Mouse (Mus musculus) urinary bladder, postnatal 14 days (tissue): ENCODE measurements around the gene Phactr4.

Experiments used
- DNase-seq: peaks from one replicate; pipeline ENCODE4 v3.0.0; 2021; ENCODE audit warnings: low spot score

Phactr4 gene

DNA sequence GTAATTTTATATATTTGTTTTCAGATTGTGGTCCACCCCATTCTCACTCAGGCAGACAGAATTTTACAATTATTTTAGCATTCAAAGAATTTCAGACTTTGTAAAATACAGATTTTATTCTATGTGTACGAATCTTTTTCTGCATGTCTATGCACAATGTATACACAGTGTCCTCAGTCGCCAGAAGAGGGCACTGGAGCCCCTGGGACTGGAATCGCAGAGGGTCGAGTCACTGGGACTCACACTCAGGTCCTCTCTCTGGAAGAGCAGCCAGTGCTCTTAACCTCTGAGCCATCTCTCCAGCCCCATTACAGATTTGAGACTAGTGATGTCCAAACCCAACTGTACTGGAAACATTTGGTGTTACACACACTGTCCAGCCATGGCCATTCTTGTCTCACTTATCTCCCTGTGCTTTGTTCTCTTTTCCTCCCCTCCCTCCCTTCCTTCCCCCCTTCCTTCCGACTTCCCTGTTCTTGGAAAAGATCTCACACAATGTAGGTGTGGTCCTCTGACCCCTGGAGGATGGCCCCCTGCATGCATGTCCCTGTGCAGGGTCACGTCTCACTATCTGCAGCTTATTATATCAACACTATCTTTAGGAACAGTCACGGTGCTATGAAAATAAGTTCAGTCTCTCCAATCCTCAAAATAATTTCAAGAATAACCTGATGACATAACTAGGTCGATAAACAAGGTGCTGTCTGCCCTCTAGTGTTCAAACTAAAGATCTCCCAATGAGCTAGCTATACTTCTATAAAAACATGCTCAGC is 10.8 kb downstream of the Phactr4 start:
- peak; percentile 35 for DNase-seq

- no peak for DNase-seq
Measured at GRCm38 (mm10) chr4:132409587-132410229, 12.6 kb downstream of the Phactr4 start.

- no peak for DNase-seq
Measured at GRCm38 (mm10) chr4:132406393-132407189, 15.7 kb downstream of the Phactr4 start.

DNA sequence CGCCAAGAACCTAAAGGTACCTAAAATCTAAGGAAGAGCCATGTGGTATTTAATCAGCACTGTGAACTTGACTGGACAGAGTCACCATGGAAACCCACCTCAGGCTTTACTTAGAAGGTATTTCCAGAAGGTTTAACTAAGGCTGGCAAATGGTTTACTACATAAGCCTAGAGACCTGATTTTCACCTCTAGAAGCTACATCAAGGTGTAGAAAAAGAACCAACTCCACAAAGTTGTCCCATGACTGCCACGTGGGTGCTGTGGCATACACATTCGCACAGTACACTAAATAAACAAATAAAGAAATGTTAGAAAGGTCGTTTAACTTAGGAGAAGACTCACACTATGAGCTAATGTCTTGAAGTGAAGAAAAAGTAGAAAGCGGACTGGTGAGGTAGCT is 17.7 kb downstream of the Phactr4 start:
- no peak for DNase-seq

GRCm38 (mm10) chr4:132403063-132403660 is 19.1 kb downstream of the Phactr4 start:
- DNase-seq: no peak

- no peak for DNase-seq
Measured at GRCm38 (mm10) chr4:132401016-132401415, 21.3 kb downstream of the Phactr4 start.

DNA sequence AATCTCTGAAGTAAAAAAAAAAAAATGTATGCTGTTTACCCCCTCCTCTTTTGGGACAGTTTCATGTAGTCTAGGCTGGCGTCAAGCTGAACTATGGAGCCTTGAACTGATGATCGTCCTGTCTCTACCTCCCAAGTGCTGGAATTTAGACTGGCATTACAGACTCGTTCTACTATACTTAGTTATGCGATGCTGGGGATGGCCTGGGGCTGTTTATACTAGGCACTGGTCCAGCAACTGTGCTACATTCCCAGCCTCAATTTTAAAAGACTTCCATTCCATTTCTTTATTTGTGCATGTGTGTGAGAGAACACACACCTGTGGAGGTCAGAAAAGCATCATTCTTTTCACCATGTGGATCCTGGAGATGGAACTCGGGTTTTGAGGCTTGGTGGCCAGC is 23.4 kb downstream of the Phactr4 start:
- DNase-seq: no peak

DNA sequence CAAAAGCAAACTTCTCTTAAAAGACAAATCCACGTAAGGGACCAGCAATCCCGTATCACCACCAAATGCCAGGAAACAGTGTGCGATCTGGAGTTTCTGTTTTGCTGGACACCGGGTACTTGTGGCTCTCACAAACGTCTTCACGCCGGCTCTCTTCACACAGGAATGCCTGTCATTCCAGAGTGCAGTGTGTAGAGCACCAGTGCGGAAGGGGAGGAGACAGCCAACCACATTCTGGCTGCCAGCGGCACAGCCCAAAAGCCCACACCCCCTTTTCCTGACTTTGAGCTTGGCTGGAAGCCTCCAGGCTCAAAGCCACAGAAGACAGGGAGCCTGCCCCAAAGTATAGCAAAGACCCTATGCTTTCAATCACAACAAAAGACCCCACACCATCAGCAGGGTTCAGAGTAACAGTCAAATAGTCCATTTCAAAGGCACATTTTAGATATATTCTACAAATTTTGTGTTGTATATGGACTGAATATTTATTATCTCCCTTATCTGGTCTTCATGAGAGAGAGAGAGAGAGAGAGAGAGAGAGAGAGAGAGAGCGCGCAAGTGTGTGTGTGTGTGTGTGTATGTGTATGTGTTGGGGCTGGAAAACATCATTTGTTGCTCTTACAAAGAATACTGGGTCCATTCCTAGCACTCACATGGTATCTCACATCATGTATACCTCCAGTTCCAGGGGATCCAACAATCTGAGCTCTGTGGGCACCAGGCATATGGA is 24.1 kb downstream of the Phactr4 start:
- peak; percentile 73 for DNase-seq

GRCm38 (mm10) chr4:132397120-132397519 is 25.2 kb downstream of the Phactr4 start:
- DNase-seq: no peak

GRCm38 (mm10) chr4:132396251-132396650 is 26.0 kb downstream of the Phactr4 start:
- DNase-seq: no peak

DNA sequence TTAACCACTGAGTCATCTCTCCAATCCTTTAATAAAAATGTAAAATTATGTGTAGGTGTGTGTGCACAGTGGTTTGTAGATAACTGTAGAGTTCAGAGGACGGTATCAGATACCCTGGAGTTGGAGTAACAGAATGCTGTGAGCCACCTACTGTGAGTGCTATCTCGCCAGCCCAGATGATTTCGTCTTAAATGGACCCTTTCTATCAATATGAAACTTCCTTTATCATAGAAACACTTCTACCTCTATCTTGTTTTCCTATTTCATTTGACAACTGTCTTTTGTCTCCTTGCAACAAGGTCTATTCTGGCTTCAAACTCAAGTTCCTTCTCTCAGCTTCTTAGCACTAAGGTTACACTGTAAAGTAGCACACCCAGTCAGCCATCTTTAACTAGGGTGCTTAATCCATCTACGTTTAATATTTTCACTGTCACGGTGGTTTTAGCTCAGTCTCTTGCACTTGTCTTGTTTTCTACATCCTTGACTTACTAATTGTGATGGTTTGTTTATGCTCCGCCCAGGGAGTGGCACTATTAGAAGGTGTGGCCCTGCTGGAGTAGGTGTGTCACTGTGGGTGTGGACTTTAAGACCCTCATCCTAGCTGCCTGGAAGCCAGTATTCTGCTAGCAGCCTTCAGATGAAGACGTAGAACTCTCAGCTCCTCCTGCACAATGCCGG is 31.1 kb downstream of the Phactr4 start:
- DNase-seq: no peak

DNA sequence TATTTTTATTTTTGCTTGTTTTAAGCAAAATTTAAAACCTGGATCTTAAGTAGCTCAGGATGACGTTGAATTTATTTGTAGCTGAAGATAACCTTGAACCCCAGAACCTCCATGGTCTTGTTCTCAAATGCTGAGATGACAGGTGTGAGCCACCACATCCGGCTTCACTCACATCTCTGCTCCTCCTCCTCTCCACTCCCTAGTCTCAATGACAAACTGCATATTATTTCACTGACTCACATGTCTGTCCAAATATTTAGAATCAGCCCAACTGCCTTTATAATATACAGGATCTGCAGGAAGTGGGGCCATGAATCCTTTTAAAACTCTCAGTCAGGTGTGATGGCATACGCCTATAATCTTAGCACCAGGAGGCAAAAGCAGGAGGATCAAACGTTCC is 33.0 kb downstream of the Phactr4 start:
- no peak for DNase-seq

GRCm38 (mm10) chr4:132387617-132388016 is 34.7 kb downstream of the Phactr4 start:
- no peak for DNase-seq

GRCm38 (mm10) chr4:132386846-132387245 is 35.4 kb downstream of the Phactr4 start:
- DNase-seq: no peak

DNA sequence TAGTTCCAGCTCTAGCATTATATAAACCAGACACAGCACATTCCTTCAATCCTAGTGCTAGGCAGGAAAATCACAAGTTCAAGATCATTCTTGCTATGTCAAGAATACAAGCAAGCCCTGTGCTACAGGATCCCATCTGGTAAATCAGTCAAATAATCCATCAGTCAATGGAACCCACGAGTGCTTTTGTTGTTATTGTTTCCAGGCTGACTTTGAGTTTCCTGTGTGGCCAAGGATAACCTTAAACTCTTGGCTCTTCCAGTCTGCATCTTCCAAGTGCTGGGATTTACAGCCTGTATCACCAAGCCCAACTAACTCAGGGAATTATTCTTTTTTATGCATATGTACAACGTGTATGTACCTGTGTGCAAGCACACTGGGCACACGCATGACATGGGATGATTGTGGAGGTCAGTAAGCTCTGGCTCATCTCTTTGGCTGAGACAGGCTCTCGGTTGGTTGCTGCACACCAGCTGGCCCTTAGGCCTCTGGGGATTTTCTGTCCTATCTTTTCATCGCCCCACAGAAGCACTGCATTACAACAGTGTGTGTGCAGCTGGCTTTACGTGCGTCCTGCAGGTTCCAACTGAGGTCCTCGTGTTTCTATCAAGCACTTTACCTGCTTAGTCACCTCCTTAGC is 36.4 kb downstream of the Phactr4 start:
- DNase-seq: no peak

GRCm38 (mm10) chr4:132383455-132383854 is 38.8 kb downstream of the Phactr4 start:
- no peak for DNase-seq

DNA sequence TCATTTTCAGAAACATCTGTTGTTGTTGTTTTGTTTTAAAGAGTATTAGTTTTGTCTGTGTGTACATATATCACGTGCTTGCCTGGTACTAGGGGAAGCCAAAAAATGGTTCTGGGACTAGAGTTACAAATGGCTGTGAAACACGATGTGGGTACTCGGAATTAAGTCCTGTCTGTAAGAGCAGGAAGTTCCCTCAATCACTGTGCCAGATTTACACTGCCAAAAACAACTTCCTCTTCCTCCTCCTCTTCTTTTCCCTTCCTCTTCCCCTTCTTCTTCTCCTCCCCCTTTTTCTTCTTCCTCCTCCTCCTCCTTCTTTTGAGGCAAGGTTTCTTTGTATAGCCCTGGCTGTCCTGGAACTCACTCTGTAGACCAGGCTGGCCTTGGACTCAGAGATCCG is 40.0 kb downstream of the Phactr4 start:
- DNase-seq: no peak

DNA sequence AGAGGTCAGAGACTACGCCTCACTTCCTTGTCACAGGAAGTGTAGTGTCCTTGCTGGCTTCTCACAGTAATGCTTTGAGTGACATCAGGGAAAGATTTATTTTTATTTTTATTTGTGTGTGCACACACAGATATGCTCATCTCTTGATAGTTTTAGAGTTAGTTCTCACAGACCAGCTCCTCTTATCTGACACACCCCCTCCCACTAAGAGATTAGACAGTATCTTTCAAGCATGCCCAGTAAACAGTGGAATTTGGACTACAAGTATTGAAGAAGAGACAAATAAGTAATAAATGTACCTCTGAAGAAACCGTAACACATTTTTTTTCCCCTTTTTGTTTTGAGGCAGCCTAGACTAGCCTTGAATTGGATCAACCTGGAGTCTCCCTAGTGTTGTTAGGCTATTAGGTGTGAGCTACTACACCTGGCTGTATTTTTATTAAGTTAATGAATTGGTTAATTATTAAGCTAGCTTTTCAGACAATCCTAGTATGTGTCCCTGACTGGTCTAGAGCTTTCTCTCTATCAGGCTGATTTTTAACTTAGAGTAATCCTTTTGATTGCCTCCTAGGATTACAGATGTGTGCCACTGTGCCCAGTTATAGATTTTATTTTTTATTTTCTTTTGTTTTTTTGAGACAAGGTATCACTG is 41.2 kb downstream of the Phactr4 start:
- no peak for DNase-seq

DNA sequence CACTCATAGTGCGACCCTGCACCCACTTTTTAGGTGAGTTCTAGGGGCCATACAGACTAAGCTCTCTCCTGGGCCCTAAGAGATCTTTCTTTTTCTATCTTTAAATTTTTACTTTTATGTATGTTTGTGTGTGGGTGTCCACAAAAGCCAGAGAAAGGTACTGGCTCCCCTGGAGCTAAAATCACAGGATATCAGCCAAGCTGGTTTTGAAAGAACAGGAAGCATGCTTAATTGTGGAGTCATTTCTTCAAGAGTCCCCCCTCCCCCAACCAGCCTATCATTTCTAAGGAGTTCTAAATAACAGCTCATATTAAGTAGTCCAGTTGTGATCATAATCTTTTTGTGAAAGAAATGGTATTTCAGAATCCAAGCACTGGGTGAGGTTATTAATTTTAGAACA is 48.5 kb downstream of the Phactr4 start:
- no peak for DNase-seq
